Mouse (Mus musculus): ENCODE measurements at regions not wholly inside any gene's neighbourhood (a gene's known extent, or its start where the extent isn't known, plus 50 kb on each side); places are given as distances from the start of the nearest gene placed in this dataset.
"Not testable (repeated sequence)": the region's sequence is repeated elsewhere in the genome, so short reads cannot be mapped to it uniquely, and the experiment has no call there.

DNA sequence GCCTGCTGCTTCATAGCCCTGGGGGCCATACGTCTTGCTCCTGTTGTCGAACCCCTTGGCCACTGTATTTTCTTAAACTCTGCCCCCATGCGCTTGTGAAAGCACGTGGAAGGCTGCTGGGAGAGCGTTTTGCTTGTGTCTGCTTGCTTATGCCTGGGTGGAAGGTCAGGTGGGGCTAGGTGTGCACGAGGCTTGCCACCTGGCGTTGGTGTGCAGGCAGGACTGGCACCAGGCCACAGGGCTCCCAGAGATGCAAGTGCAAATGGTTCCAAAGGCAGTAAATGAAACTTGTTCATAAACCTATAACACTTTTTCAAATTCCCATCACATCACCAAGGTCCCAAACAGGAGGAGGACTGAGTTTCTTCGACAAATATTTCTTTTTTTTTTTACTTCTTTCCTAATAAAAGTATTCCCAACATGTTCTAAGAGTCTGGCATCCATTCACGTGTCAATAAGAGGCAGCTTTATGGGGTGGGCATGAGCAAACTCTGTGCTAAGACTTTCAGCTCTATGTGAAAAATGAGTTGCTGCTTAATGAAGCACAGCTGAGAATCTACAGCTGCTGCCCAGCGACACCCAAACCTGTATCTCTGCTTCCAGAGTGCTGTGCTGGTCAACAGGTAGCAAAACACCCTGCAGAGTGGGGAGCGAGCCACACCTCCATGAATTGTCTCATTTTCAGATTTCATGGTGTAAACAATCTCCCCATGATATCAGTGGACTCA lies 116.0 kb upstream of the Gmds start:
- DNase-seq: no peak

GRCm38 (mm10) chr13:32449710-32450417 lies 111.3 kb upstream of the Gmds start:
- no peak for DNase-seq

- DNase-seq: peak in 1 of 2 experiments; percentile 3
Observed at GRCm38 (mm10) chr13:32444531-32444930, 106.0 kb upstream of the Gmds start.

- DNase-seq: no peak
Observed at GRCm38 (mm10) chr13:32442025-32442424, 103.5 kb upstream of the Gmds start.

GRCm38 (mm10) chr13:32435136-32435535 lies 96.6 kb upstream of the Gmds start:
- DNase-seq: peak; percentile 6 to 8

DNA sequence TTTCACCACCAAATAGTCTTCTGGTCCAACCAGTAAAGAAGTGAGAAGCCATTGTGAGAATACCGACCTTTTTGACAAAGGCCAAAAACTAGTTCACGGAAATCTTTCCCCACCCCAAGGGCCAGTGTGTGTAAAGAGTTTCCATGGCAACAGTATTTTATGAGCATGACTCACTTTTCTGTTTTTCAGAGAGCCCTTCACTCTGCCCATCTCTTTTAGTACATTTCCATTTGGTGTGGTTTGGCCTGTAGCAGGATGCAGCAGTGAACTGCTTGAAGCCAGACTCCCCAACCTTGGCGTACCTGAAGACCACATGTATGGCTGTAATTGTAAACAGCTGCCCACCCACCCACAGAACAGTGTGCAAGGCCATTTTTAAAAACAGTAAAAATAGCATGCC lies 89.9 kb upstream of the Gmds start:
- peak; percentile 10 to 18 for DNase-seq

GRCm38 (mm10) chr13:32426906-32427305 lies 88.4 kb upstream of the Gmds start:
- no peak for DNase-seq

GRCm38 (mm10) chr13:32426199-32426598 lies 87.7 kb upstream of the Gmds start:
- no peak for DNase-seq

GRCm38 (mm10) chr13:32424543-32424942 lies 86.0 kb upstream of the Gmds start:
- not testable (repeated sequence) for DNase-seq

- no peak for DNase-seq
Observed at GRCm38 (mm10) chr13:32422485-32422884, 83.9 kb upstream of the Gmds start.

DNA sequence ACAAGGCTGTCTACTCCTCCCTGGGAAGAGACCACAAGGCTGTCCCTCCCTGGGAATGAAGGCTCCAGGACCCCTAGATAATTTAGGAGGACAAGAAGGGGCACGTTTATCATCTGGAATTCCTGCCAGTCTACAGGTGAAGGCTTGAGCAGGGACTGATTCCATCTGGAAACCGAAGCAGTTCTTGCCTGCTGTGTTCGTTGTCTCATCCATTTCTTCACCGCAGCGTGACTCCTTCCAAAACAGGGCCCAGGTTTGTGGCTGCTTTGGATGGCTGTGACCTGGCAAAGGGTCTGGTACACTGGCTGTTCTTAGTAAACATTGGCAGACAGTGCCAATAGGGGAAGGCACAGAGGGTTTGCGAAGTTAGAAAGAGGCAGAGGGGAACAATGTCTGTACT lies 80.8 kb upstream of the Gmds start:
- no peak for DNase-seq

GRCm38 (mm10) chr13:32418655-32419054 lies 80.1 kb upstream of the Gmds start:
- no peak for DNase-seq

DNA sequence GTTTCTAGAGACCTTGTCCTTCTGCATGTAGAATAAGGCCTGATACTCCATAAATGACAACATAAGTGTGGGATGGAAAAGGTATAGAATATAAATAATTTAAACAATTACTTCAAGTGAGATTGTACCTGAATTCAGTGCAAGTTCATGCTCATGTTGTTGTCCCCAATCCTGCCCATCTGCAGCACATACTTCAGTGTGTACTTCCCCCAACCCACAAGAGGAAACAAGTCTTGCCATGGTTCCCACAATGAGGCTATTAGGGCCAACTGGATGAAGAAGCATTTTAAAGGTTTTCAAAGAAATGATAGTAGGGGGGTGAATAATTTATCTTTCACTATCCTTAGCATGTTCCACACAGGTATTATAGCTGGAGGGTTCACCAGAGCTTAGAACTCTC lies 79.4 kb upstream of the Gmds start:
- DNase-seq: no peak

GRCm38 (mm10) chr13:32411287-32411935 lies 72.9 kb upstream of the Gmds start:
- DNase-seq: peak; percentile 79 to 81

DNA sequence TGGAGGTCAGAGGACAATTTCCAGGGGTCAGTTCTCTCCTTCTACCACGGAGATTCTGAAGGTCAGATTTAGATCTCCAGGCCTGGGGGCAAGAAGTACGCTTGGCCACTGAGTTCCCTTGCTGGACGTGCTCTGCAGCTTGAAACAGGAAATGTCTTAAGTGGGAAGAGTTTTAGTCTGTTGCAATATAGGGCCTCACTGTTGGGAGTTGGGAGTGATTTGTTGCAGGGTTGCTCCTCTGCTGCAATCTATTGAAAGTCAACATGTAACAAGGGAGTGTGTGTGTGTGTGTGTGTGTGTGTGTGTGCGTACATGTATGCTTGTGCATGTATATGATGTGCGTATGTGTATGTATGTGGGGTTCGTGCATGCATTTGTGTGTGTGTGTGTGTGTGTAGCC lies 71.5 kb upstream of the Gmds start:
- DNase-seq: no peak

- DNase-seq: no peak
Observed at GRCm38 (mm10) chr13:32398616-32399015, 60.1 kb upstream of the Gmds start.
